Mouse (Mus musculus) thymus, postnatal 14 days (tissue): ENCODE data around the gene Prrxl1.

ENCODE experiments used
- DNase-seq: peaks from one replicate; pipeline ENCODE4 v3.0.0; 2021

Gene Prrxl1

GRCm38 (mm10) chr14:32628584-32628983 is 29.4 kb downstream of the Prrxl1 start:
- DNase-seq = no peak

DNA sequence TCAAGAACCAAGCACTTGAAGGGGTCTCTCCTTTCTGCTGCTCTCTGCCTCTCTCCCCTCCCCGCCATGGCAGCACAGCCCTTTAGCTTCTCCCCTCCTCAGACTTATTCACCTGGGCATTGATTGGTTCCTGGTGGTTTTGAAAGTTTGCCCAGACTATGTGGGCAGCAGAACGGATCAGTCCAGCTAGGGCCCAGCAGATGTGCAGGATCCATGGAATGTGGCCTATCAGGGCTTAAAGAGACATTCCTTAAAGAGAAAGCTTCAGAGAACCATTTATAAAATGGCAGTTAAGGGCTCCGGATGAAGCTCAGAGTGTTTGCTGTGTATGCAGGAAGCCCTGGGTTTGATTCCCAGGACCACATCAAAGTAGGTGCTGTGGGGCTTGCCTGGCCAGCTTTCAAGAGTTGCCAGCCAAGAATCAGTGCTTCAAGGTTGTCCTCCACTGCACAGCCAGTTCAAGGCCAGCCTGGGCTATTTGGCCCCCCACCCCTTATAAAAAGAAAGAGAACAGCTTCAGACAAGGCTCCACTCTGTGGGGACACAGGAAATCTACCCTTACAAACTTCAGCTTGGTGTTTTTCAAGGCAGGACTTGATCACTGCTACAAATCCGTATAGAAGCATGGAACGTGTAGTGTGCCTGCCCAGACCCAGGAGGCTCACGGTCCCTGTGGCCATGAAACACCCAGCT is 33.8 kb downstream of the Prrxl1 start:
- no peak for DNase-seq

DNA sequence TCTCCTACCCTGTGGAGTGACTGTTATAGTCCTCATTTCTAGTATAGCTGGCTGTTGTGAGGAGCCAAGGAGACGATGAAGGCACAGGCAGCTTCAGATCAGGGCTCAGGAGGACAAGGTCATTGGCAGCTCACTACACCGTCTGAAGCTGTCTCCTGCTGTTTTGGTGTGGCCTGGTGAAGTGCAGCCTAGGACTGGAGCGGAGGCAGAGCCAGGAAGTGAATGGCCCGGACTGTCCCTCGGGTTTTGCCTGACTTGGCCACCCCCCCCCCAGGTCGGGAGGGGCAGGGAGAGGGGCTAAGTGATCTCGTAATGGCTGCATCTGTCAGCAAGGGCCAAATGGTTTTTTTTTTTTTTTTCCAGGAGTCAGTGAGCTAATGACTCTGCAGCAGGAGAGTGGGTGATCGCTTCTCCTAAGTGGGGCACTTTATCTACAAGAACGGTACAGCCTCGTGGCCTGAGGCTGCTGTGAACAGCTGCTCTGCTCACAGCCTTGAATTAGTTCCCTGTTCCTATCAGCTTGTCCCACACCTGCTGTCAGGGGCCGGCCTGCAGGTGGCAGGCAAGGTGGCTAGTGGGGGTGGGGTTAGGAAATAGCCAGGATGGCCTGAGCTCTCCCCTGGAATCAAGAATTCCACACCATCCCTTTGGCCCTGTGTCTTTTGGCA is 34.9 kb downstream of the Prrxl1 start:
- DNase-seq = no peak

DNA sequence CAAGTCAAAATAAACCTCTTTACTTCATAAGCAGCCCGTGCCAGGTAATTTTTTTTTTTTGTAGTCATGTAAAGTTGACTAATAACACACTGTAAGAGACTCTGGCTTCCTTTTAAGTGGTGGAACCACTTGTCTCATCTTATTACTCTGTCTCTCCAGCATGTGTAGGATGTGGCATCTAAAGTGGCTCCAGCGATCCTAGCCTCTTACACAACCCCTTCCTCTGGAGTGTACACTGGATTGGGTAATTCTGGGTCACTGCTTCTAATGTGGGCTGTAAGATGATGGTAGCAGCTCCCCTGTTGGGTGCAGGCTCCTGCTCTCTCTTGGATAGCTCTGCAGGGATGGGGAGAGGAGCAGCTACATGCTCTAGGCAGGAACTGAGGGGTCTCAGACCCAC is 39.3 kb downstream of the Prrxl1 start:
- DNase-seq = no peak

DNA sequence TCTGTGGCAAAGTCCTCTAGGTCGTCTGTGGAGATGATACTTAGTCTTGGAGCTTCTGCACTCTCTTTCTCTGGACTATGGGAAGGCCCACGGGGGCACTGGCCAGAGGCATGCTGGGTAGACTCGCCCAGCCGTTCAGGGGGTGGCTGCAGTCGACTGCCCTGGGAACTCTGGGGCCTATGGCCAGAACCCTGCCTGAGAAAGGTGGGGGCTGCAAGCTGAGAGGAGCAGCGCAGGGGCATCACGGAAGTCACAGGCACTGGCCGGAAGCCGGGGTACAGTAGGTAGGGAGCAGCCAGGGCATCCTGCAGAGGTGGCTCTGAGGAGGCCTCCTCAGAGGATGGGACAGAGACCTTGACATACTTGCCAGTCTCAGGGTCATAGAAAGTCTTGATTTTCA is 60.6 kb downstream of the Prrxl1 start:
- no peak for DNase-seq

GRCm38 (mm10) chr14:32663099-32663498 is 63.9 kb downstream of the Prrxl1 start:
- no peak for DNase-seq

GRCm38 (mm10) chr14:32673178-32673577 is 74.0 kb downstream of the Prrxl1 start:
- no peak for DNase-seq

DNA sequence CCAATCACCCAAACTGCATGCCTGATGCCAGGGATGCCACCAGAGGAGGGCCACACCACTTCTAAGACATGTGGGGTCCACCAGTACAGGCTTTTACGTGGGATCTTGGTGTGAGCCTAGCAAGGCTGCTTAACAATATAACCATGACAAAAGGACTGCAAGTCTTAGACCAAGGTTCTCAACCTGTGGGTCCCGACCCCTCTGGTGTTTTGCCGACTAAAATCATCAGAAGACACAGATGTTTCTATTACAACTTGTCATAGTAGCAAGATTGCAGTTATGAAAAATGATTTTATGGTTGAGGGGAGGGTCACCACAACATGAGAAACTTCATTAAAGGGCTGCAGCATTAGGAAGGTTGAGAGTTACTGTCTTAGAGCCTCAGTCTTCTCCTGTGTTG is 79.4 kb downstream of the Prrxl1 start:
- no peak for DNase-seq

GRCm38 (mm10) chr14:32681603-32682002 is 82.4 kb downstream of the Prrxl1 start:
- DNase-seq = no peak

- no peak for DNase-seq
Observed at GRCm38 (mm10) chr14:32682536-32682935, 83.3 kb downstream of the Prrxl1 start.

DNA sequence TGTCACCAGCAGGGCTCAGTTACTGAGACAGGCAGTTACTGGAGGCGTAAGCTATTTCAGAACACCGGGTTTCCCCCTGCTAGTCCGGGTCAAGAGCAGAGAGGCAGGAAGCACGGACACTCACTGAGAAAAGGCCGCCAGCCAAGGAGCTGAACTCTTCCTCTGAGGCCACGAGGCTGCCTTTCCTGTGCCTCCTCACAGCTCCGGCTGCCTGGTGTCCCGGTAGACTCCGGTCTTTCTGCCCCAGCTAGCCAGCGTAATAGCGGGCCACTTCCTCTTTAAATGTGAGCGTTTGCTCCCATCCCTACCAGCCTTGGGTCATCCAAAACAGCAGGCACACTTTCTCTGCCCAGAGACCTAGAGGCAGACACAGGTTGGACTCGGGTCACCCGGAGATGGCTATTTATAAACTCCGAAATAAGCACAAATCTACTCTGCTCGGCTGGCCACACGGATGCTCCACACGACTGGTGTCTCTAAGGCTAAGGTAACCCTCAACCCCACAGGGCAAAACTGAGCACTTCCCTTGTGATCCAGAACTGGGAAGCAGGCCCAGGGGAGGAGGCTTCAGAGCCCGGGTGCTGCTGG is 84.1 kb downstream of the Prrxl1 start:
- no peak for DNase-seq

- no peak for DNase-seq
Observed at GRCm38 (mm10) chr14:32683982-32684734, 85.0 kb downstream of the Prrxl1 start.

GRCm38 (mm10) chr14:32684735-32685105 is 85.5 kb downstream of the Prrxl1 start:
- DNase-seq = no peak

DNA sequence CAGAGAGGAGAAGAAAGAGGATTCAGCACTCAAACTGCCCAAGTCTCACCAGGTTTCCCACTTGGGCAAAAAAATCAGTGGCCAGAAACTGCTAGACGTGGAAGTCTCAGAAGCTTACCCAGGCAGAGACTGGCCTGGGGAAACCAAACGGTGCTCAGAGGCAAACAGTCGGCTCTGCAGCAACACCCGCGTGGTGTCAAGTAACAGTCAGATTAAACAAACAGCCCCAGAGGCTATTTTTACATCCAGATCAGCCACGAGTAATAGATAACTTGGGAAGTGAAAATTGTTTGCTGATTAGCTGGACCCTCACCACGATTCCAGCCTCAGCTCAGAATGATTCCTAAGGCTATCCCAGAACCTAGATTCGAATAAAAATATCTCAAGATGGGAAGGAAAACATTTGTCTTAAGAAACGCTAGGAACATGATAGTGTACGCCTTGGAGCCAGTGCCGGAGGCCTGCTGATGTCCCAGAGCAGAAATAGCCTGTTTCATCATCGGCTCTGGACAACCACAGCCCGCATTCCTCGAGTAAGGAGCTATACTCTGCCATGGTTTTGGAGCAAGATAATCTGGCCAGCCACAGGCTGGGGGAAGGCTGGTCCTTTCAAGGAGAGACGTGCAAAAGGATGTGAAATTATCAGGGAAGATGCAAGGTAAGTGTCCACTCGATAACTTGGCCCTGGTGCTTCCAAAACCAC is 86.1 kb downstream of the Prrxl1 start, which contains the start of gene 3425401B19Rik:
TSS of gene 3425401B19Rik (minus strand) at position 170 of the 703 bp plus-strand sequence.
- DNase-seq = no peak

GRCm38 (mm10) chr14:32695906-32696305 is 96.7 kb downstream of the Prrxl1 start:
- no peak for DNase-seq

- no peak for DNase-seq
Observed at GRCm38 (mm10) chr14:32696344-32696743, 97.1 kb downstream of the Prrxl1 start.

- no peak for DNase-seq
Observed at GRCm38 (mm10) chr14:32697774-32698173, 98.6 kb downstream of the Prrxl1 start.

- DNase-seq = no peak
Observed at GRCm38 (mm10) chr14:32698556-32698955, 99.3 kb downstream of the Prrxl1 start.
